Mouse (Mus musculus) regulatory T cell (primary cell): ENCODE results near the gene Ccnt1.

ENCODE experiments used
- in situ Hi-C: fragments of 300-600 bp; cut with MboI, MseI; formaldehyde crosslinking; loops from one replicate; pipeline ENCODE4 v1.15.1; 2025; ENCODE audit warnings: high pct_unique_total_duplicates

The Ccnt1 gene

DNA sequence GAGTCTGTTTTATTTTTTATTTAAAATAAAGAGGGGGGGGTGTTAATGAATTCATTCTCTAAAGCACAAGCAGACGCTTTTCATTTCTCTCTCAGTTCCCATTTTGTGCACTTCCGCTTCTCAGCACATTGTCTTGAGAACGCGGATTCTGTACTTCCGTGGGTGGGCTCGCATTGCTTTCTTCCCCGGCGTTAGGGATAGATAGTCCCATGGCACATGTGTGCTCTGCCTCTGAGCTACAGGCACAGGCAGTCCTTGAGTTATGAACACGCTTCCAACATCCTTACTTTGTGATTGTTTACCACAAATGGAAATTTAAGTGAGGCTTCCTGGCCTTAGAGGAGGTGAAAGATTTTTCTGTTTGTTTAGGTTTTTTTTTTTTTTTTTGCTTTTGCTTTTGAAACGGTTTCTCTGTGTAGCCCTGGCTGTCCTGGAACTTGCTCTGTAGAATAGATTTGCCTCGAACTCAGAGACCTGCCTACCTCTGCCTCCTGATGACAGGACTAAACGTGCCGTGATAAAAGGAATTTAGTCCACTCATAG lies 59.3 kb downstream of the Ccnt1 start:
- in situ Hi-C loops = loop anchor here (5.0 to 10.0 kb wide), 2 partner anchors 121 to 417 kb away; partner anchors contain the start of genes Cacnb3, Pfkm and Senp1

DNA sequence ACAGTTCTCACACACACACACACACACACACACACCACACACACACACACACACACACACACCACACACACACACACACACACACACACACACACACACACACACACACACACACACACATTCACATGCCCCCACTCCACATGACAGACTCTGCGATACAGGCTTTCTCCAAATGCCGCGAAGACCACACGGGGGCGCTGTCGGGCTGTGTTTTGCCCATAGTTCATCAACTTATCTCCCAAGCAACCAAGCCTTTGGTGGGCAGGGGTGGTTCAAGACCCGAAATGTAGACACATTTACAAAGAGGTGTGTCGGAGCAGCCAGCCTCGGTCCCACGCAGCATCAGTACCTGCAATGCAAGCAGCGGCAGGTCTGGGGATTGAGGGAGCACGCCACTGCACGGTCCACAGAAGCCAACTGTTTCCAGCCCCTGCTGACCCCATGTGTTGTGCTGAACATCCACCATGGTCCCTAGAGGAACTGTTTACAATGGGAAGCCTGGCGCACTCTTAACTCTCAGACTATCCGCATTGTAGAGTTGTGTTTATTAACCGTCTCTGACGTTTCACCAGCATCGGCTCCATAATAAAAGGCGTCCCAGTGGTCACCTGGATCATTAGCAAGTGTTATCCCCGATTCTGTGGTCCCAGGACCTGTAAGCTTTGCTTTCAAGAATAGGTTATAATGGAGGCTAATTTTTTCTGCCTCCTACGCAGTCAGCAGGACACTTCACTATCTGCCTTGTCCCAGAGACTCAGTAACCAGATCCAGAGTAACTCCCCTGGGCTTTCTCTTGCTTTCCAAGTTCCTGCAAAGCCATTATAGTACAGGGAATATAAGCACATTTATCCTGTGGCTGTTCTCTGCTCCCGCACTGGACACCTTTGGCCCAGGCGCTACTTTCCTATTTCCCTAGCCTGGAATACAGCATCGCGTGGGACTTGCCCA lies 60.0 kb downstream of the Ccnt1 start:
- in situ Hi-C loops = loop anchor here (5.0 to 10.0 kb wide), 2 partner anchors 122 to 416 kb away; partner anchors contain the start of genes Cacnb3, Pfkm and Senp1

DNA sequence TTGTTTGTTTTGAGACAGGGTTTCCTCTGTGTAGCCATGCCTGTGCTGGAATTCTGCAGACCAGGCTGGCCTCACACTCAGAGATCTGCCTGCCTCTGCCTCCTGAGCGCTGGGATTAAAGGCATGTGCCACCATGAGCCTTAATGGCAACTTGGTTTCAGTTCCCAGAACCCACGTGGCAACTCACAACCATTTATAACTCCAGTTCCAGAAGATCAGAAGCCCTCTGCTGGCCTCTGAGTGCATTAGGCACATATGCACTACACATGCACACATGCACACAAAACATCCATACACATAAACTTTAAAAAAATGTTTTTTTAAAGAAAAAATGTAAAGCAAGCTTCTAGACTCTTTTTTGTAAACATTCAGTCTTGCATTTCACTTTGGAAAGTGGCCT lies 61.3 kb downstream of the Ccnt1 start:
- in situ Hi-C loops = no loop called here

DNA sequence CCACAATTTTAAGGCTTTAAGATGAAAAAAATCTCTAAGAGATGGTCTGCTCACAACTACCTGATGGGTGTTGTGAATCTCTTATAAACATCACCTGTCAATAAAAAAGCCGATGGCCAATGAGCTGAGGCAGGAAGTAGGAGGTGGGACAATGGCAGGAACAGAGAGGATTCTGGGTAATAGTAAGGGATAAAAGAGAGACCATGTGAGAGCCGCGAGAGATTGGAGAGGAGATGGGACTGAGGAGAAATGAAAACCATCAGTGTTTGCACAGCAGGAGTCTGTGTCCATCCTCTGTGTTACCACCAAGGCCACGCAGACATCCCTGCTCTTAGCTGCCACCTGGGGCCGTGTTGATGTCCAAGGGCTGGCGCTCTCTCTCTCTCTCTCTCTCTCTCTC lies 63.4 kb downstream of the Ccnt1 start:
- in situ Hi-C loops = no loop called here

DNA sequence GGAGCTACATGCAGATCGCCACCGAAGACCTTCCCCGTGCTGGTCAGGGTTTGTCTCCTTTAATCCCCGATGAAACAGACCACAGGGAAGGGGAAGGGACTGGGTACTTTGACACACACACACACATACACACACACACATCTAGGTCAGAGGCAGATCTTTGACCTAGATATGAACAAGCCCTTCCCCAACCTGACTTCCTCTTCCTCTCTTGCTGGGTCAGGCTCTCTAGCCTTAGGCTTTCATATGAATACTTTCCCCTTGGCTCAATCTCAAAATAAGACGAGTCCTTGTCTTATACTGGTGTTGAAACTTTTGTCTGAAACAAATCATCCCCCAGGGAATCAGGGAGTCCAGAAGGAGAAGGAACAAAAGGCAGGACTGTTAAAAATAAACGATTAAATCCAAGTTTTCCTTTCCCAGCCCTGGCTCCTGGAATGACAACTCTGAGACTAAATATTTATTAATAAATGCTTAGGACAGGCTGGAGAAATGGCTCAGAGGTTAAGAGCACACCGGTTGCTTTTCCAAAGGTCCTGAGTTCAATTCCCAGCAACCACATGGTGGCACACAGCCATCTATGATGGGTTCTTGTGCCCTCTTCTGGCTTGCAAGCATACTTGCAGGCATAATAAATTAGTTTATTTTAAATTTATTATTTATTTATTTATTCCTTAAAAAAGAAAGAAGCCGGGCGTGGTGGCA lies 64.3 kb downstream of the Ccnt1 start:
- in situ Hi-C loops = no loop called here

DNA sequence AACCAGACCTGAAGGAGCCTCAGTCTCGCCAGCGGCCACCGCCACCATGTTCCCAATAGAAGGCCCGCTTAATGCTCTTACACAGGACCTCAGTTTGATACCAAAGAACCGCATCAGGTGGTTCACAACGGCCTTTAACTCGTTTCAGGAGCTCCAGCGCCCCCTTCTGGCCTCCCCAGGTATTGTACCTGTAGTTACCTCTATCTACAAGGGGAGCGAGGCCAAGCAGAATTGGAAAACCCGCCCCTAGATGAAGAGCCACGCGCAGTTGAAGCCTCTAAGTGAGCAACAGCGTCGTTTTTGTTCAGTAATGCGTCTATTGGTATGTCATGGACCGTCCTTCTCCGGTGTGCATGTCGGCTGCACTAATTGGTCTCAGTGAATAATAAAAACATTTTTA lies 66.2 kb downstream of the Ccnt1 start:
- in situ Hi-C loops = no loop called here

GRCm38 (mm10) chr15:98503317-98503716 lies 67.4 kb downstream of the Ccnt1 start:
- in situ Hi-C loops = no loop called here

DNA sequence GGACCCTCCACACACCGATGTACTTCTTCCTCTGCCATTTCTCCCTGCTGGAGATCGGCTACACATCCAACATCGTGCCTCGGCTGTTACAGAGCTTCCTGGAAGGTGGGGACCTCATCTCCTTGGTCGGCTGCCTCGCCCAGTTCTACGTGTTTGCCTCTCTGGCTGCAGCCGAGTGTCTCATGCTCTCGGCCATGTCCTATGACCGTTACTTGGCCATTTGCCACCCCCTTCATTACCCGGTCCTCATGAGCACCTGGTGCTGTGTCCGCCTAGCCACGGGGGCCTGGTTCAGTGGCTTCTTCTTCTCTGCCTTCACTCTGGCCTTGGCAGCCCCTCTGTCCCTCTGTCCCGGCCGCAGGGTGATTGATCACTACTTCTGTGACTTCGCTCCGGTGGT lies 73.1 kb downstream of the Ccnt1 start:
- in situ Hi-C loops = no loop called here

GRCm38 (mm10) chr15:98492102-98492501 lies 78.6 kb downstream of the Ccnt1 start, which contains the start of gene Olfr279:
TSS of gene Olfr279 (plus strand) at chr15:98492402.
- in situ Hi-C loops = no loop called here

DNA sequence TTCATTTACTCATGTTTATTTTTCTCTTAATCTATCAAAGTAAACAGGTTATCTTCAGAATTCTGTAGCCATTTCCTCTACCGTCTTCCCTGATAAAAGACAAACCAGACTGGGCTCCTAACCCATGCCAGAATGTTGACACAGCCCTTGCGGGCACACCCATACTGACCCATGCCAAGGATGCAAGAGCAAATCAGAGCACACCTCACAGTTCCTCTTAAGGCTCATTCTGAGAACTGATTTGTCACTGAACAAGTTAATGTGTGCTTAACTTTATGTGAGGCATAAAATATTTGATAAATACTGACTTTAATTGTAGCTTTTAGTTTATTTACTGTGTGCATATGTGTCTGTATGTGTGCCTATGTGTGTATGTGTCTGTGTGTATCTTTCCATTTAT lies 79.4 kb downstream of the Ccnt1 start:
- in situ Hi-C loops = no loop called here
